Mouse (Mus musculus): Measurements from ENCODE around the gene Crhr1. TPM values are rescaled to one million over a fixed set of nuclear protein-coding genes. Genes with fewer than 3 reads are reported as not detected.

Gene Crhr1
- polyA plus RNA-seq, 1 experiment from 2014 or later, result not detected

- Histone ChIP-seq H3K27ac (ENCODE audit: low read depth, low read length) (no peak overlapping the region), H3K4me1 (ENCODE audit: control insufficient read depth, insufficient read depth, low read length) (no peaks in the 10 kb centered on the region), H3K27me3 (ENCODE audit: control insufficient read depth, insufficient read depth, low read length) (peaks cover 3% of the 10 kb centered on the region), H3K9me3 (replicated peaks; ENCODE audit: control insufficient read depth, low read length) (no peaks in the 10 kb centered on the region), H3K9ac (ENCODE audit: low read depth, low read length) (no peak overlapping the region), H3K4me2 (no peak overlapping the region), H3K36me3 (ENCODE audit: control insufficient read depth, insufficient read depth, low read length) (no peaks in the 10 kb centered on the region), H3K4me3 (ENCODE audit: low read depth, low read length) (no peak overlapping the region)
- 78% methylated on average over 3 of the region's 3 CpGs for WGBS (ENCODE audit: insufficient replicate concordance)
- no peak for ATAC-seq (replicated peaks; ENCODE audit: insufficient number of reproducible peaks, low FRiP score, low TSS enrichment)
Observed at GRCm38 (mm10) chr11:104124582-104124981, 8.1 kb upstream of the Crhr1 start.

DNA sequence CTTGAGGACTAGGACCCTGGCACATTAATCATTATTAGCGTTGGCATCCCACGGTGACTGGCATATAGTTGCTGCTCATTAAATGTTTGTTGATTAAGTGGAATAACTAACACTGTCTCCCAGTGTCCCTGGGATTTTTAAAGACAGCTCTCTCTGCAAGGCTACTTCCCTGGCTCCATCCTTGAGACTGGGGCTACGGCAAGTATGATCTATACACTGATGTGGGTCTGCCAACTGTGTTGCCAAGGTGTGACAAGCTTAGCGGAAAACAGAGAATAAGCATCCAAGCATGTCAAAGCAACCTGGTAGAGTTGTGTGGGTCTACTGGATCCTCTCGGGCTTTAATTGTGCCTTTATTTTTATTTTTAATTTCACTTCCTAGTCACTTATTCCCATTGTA is 3.2 kb upstream of the Crhr1 start:
- H3K9me3 ChIP-seq (replicated peaks; ENCODE audit: control insufficient read depth, low read length), result no peaks in the 10 kb centered on the region
- H3K36me3 ChIP-seq (ENCODE audit: control insufficient read depth, insufficient read depth, low read length), result no peaks in the 10 kb centered on the region
- peaks cover 52% of the 10 kb centered on the region for H3K27me3 ChIP-seq (ENCODE audit: control insufficient read depth, insufficient read depth, low read length)
- WGBS (ENCODE audit: insufficient replicate concordance), result 77% methylated on average over 5 of the region's 5 CpGs
- no peak for ATAC-seq (replicated peaks; ENCODE audit: insufficient number of reproducible peaks, low FRiP score, low TSS enrichment)
- no peak overlapping the region for H3K27ac ChIP-seq (ENCODE audit: low read depth, low read length)
- peaks cover 16% of the 10 kb centered on the region for H3K4me1 ChIP-seq (ENCODE audit: control insufficient read depth, insufficient read depth, low read length)
- no peak overlapping the region for H3K4me2 ChIP-seq
- H3K4me3 ChIP-seq (ENCODE audit: low read depth, low read length), result no peak overlapping the region
- H3K9ac ChIP-seq (ENCODE audit: low read depth, low read length), result no peak overlapping the region

DNA sequence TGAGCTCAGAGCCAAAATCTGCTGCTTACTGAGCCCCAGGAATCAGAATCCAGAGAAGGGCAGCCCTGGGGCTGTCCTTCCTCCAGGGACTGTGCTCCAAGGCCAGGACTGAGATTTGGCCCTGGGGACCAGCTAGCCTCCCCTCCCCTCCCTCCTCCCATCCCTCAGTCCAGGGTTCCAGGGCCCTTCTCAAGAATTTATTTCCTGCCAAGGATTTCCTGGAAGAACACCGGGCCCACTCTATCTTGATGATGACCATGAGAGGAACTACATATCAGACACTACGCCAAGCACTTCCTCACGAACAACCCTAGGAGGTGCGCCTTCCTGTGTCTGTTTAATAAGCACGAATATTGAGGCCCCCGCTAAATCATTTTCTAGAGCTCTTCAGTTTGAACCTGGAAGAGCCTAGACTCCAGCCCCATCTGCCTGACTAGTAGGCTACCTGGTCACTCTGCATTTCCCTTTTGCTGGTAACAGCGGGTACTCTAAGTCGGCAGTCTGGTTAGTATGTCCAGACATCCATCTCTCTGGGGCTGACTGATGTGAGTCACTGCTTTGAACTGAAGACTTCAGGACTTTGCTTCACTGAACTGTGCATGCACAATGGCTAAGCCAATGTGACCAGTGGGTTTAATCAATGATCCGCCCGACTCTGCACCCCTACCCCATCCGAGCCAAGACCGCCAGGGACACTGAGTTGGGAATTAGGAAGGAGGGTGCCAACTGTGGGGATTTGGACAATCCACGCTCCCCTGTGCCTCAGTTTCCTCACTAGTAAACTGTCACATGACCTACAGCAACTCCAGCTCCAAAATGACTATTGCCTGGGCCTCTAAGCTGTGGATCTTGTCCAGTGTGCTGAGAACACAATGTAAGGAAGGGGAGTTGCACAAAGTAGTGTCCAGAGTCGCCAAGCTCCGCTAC is 1.7 kb upstream of the Crhr1 start:
- Histone ChIP-seq H3K9ac (ENCODE audit: low read depth, low read length) (no peak overlapping the region), H3K4me2 (no peak overlapping the region), H3K27me3 (ENCODE audit: control insufficient read depth, insufficient read depth, low read length) (peaks cover 67% of the 10 kb centered on the region), H3K36me3 (ENCODE audit: control insufficient read depth, insufficient read depth, low read length) (no peaks in the 10 kb centered on the region), H3K4me1 (ENCODE audit: control insufficient read depth, insufficient read depth, low read length) (peaks cover 16% of the 10 kb centered on the region), H3K27ac (ENCODE audit: low read depth, low read length) (no peak overlapping the region), H3K4me3 (ENCODE audit: low read depth, low read length) (no peak overlapping the region), H3K9me3 (replicated peaks; ENCODE audit: control insufficient read depth, low read length) (no peaks in the 10 kb centered on the region)
- 62% methylated on average over 15 of the region's 15 CpGs for WGBS (ENCODE audit: insufficient replicate concordance)
- ATAC-seq (replicated peaks; ENCODE audit: insufficient number of reproducible peaks, low FRiP score, low TSS enrichment), result no peak

DNA sequence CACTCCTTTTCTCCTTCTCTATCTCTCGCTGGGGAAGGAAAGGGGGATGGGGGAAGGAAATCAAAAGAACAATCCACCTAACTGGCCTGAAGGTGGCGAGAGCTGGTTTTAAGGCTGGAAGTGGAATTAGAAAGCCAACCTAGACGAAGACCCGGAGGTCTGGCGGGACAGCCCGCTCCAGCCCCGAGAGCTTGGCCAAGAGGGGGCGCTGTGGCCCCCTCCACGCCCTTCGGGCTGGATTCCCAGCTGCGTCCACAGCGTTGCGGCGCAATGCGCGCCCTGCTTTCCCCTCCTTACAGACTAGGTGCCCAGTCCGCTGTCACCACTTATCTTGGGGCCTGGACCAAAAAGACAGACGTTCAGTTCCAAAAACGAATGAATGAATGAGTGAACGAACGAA is 899 bp upstream of the Crhr1 start:
- H3K4me3 ChIP-seq (ENCODE audit: low read depth, low read length), result peak overlapping the region; percentile 50
- H3K27ac ChIP-seq (ENCODE audit: low read depth, low read length), result no peak overlapping the region
- no peak overlapping the region for H3K9ac ChIP-seq (ENCODE audit: low read depth, low read length)
- H3K4me1 ChIP-seq (ENCODE audit: control insufficient read depth, insufficient read depth, low read length), result peaks cover 16% of the 10 kb centered on the region
- peak overlapping the region; percentile 87 for H3K4me2 ChIP-seq
- under 1% methylated on average over 21 of the region's 21 CpGs for WGBS (ENCODE audit: insufficient replicate concordance)
- H3K36me3 ChIP-seq (ENCODE audit: control insufficient read depth, insufficient read depth, low read length), result no peaks in the 10 kb centered on the region
- no peaks in the 10 kb centered on the region for H3K9me3 ChIP-seq (replicated peaks; ENCODE audit: control insufficient read depth, low read length)
- peaks cover 73% of the 10 kb centered on the region for H3K27me3 ChIP-seq (ENCODE audit: control insufficient read depth, insufficient read depth, low read length)
- no peak for ATAC-seq (replicated peaks; ENCODE audit: insufficient number of reproducible peaks, low FRiP score, low TSS enrichment)

DNA sequence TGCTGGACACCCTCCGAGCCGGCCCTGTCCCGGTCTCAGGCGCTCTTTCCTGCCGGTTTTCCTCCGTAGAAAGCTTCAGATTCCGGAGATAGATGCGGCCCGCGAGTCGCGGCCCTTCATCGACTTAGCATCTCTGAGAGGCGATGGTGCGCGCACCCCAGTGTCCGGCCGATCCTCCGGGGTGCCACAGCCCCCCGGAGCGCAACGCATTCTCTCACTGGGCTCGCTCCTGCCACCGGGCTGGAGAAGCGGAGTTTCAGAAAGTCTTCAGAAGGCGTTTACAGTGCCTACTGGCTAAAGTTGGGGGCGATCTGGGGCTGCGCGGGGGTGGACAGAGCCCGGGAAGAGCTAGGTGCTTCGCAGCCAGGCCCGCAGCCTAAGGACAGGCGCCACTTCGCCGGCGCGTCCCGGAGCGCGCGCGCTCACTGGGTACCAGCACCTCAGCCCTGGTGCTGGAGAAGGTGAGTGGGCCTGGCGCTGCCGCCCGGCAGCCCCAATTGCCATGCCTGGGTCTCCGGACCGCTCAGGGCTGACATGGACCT is 858 bp downstream of the Crhr1 start:
- H3K4me1 ChIP-seq (ENCODE audit: control insufficient read depth, insufficient read depth, low read length), result peaks cover 16% of the 10 kb centered on the region
- no peak overlapping the region for H3K9ac ChIP-seq (ENCODE audit: low read depth, low read length)
- H3K4me2 ChIP-seq, result peak overlapping the region; percentile 87
- peaks cover 71% of the 10 kb centered on the region for H3K27me3 ChIP-seq (ENCODE audit: control insufficient read depth, insufficient read depth, low read length)
- H3K36me3 ChIP-seq (ENCODE audit: control insufficient read depth, insufficient read depth, low read length), result no peaks in the 10 kb centered on the region
- H3K9me3 ChIP-seq (replicated peaks; ENCODE audit: control insufficient read depth, low read length), result no peaks in the 10 kb centered on the region
- WGBS (ENCODE audit: insufficient replicate concordance), result 1% methylated on average over 44 of the region's 47 CpGs
- H3K27ac ChIP-seq (ENCODE audit: low read depth, low read length), result no peak overlapping the region
- ATAC-seq (replicated peaks; ENCODE audit: insufficient number of reproducible peaks, low FRiP score, low TSS enrichment), result no peak
- H3K4me3 ChIP-seq (ENCODE audit: low read depth, low read length), result peak overlapping the region; percentile 50

DNA sequence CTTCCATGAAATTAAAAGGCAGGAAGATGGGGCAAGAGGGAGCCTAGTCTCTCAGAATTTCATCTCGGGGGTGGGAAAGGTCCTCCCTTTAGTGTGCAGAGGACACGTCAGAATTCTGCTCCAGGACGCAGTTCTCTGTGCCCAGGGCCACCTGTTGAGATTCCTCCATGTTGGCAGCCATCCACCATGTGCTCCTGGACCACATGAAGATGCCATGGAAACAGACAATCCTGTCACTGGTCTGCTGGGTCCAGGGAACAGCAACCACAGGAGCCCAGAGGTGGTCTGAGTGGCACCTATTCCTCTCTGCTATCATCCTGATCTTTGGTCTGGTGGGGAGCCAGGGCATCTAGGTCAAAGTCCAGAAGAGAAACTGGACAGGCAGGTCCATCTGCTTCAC is 6.3 kb downstream of the Crhr1 start:
- Histone ChIP-seq H3K9ac (ENCODE audit: low read depth, low read length) (no peak overlapping the region), H3K4me3 (ENCODE audit: low read depth, low read length) (no peak overlapping the region), H3K27ac (ENCODE audit: low read depth, low read length) (no peak overlapping the region), H3K36me3 (ENCODE audit: control insufficient read depth, insufficient read depth, low read length) (no peaks in the 10 kb centered on the region), H3K4me2 (no peak overlapping the region), H3K4me1 (ENCODE audit: control insufficient read depth, insufficient read depth, low read length) (no peaks in the 10 kb centered on the region), H3K9me3 (replicated peaks; ENCODE audit: control insufficient read depth, low read length) (no peaks in the 10 kb centered on the region), H3K27me3 (ENCODE audit: control insufficient read depth, insufficient read depth, low read length) (peaks cover 38% of the 10 kb centered on the region)
- WGBS (ENCODE audit: insufficient replicate concordance), result 58% methylated on average over 3 of the region's 3 CpGs
- no peak for ATAC-seq (replicated peaks; ENCODE audit: insufficient number of reproducible peaks, low FRiP score, low TSS enrichment)

DNA sequence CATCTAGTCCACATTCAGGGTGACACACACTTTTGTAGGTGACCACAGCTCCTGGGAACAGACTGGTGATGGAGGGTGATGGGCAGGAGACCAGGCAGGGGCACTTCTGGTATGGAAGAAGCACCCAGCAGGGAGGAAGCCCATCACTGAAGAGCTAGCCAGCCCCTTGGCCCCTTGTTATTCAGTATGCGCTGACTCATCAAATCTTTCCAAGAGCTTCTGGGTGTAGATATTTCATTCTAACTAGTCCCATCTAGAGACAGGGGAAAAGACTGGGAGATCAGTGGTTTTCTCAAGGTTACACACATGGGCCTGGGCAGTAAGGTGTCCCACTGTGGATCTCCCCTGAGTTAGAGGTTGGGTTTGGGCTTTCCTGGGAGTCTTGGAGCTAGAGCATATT is 12.3 kb downstream of the Crhr1 start:
- Histone ChIP-seq H3K9me3 (replicated peaks; ENCODE audit: control insufficient read depth, low read length) (no peaks in the 10 kb centered on the region), H3K4me3 (ENCODE audit: low read depth, low read length) (no peak overlapping the region), H3K9ac (ENCODE audit: low read depth, low read length) (no peak overlapping the region), H3K27me3 (ENCODE audit: control insufficient read depth, insufficient read depth, low read length) (peaks cover 9% of the 10 kb centered on the region), H3K27ac (ENCODE audit: low read depth, low read length) (no peak overlapping the region), H3K4me1 (ENCODE audit: control insufficient read depth, insufficient read depth, low read length) (no peaks in the 10 kb centered on the region), H3K36me3 (ENCODE audit: control insufficient read depth, insufficient read depth, low read length) (no peaks in the 10 kb centered on the region), H3K4me2 (no peak overlapping the region)
- 94% methylated on average over 1 of the region's 1 CpGs for whole genome bisulfite sequencing (ENCODE audit: insufficient replicate concordance)
- ATAC-seq (replicated peaks; ENCODE audit: insufficient number of reproducible peaks, low FRiP score, low TSS enrichment), result no peak

DNA sequence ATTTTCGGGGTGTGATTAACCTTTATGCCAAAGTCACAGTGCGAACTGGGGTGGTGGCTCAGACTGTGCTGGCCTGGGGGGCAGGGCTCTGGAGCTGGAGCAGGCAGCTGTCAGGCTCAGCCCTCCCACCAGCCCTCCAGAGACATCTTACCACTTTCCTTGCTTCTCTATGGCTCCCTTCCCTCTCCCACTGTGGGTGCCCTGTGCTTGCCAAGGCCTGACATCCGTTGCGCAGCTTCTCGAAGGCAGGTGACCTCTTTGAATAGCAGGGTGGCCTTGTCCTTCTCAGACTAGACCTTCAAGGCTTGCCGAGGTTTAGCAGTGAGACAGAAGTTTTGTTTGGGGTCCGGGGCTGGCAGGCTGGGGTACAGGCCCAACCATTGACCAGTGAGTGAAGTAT is 16.1 kb downstream of the Crhr1 start:
- H3K36me3 ChIP-seq (ENCODE audit: control insufficient read depth, insufficient read depth, low read length), result no peaks in the 10 kb centered on the region
- no peak overlapping the region for H3K4me3 ChIP-seq (ENCODE audit: low read depth, low read length)
- H3K4me1 ChIP-seq (ENCODE audit: control insufficient read depth, insufficient read depth, low read length), result no peaks in the 10 kb centered on the region
- WGBS (ENCODE audit: insufficient replicate concordance), result 67% methylated on average over 7 of the region's 7 CpGs
- no peak overlapping the region for H3K27ac ChIP-seq (ENCODE audit: low read depth, low read length)
- H3K9me3 ChIP-seq (replicated peaks; ENCODE audit: control insufficient read depth, low read length), result no peaks in the 10 kb centered on the region
- no peak overlapping the region for H3K9ac ChIP-seq (ENCODE audit: low read depth, low read length)
- H3K27me3 ChIP-seq (ENCODE audit: control insufficient read depth, insufficient read depth, low read length), result 0 out of 2 replicates have a peak, but pooled peaks cover 2% of the 10 kb centered on the region
- no peak overlapping the region for H3K4me2 ChIP-seq
- no peak for ATAC-seq (replicated peaks; ENCODE audit: insufficient number of reproducible peaks, low FRiP score, low TSS enrichment)
